Mouse (Mus musculus): ENCODE measurements around the gene Gm6408. TPM values are rescaled to one million over a fixed set of nuclear protein-coding genes. Genes with fewer than 3 reads are reported as not detected.
"Not testable (repeated sequence)": the region's sequence is repeated elsewhere in the genome, so short reads cannot be mapped to it uniquely, and the experiment has no call there.

The Gm6408 gene
- total RNA-seq (2021): not detected
- polyA plus RNA-seq (2012; rRNA removed): not detected in 2 replicates
- long read RNA-seq: 0 reads

DNA sequence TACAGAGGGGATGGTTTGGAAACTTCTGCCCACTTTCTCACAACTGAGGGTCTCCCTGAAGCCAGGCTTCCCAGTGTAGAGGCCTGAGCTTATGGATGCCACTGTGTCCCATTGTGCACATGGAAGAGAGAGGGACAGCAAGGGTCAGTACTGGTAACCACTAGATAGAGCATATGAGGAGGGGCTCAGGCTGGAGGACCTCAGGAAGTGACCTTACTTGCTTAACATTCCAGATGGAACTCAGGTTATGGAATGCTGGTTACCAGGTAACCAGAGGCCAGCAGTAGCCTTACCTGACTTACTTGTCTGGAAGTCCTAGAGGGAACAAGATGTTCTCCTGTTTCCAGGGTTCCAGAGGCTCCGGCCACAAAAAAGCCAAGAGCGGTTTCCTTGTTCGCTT lies at the start of gene Gm6408:
Gm6408 (plus strand) TSS at position 301 of the 400 bp plus-strand sequence.
- H3K4me1 ChIP-seq (ENCODE audit: control insufficient read depth, insufficient read depth, low read length); H3K9ac ChIP-seq (ENCODE audit: low read depth, low read length); H3K4me3 ChIP-seq; H3K79me2 ChIP-seq (replicated peaks; ENCODE audit: control insufficient read depth, insufficient read depth, low read length); H3K36me3 ChIP-seq (ENCODE audit: control insufficient read depth, insufficient read depth, low read length); intact Hi-C loops (cut with DNase I); DNase-seq; H3K27me3 ChIP-seq (ENCODE audit: control insufficient read depth, insufficient read depth, low read length); H3K27ac ChIP-seq: not testable (repeated sequence)
- WGBS: 83% methylated on average over 3 of the region's 3 CpGs

DNA sequence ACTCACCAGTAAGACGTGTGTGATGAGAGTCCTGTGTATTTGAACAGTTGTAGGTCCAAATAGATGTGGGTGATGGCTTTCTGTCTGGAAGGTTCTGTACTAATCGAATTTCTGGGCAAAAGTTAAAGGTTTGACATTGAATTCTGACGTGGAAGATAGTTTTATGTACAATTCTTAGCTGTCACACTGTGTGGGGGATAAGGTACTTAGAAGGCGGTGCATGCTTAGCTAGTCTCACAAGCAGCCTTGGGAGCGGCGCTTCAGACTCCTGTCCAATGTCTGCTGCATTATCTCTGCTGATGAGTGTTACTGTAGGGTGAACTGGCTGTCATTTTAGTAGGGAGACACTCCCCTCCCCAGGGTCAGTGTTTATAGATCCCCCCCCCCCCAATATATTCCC lies 49.3 kb upstream of the Gm6408 start:
- DNase-seq: no peak
- intact Hi-C loops (cut with DNase I): no loop called here
- Histone ChIP-seq H3K27ac (no peak overlapping the region), H3K27me3 (ENCODE audit: control insufficient read depth, insufficient read depth, low read length) (no peaks in the 10 kb centered on the region), H3K4me1 (ENCODE audit: control insufficient read depth, insufficient read depth, low read length) (no peaks in the 10 kb centered on the region), H3K79me2 (replicated peaks; ENCODE audit: control insufficient read depth, insufficient read depth, low read length) (no peaks in the 10 kb centered on the region), H3K4me3 (no peak overlapping the region), H3K9ac (ENCODE audit: low read depth, low read length) (no peak overlapping the region), H3K36me3 (ENCODE audit: control insufficient read depth, insufficient read depth, low read length) (no peaks in the 10 kb centered on the region)
- WGBS: 65% methylated on average over 6 of the region's 6 CpGs
- TF ChIP-seq POLR2A (IDR thresholded peaks at IDR 0.05; ENCODE audit: insufficient read depth, low read depth, low read length) (no peak), CTCF (IDR thresholded peaks at IDR 0.05) (no peak), EP300 (IDR thresholded peaks at IDR 0.05; ENCODE audit: insufficient read depth, low read depth, low read length) (no peak)

DNA sequence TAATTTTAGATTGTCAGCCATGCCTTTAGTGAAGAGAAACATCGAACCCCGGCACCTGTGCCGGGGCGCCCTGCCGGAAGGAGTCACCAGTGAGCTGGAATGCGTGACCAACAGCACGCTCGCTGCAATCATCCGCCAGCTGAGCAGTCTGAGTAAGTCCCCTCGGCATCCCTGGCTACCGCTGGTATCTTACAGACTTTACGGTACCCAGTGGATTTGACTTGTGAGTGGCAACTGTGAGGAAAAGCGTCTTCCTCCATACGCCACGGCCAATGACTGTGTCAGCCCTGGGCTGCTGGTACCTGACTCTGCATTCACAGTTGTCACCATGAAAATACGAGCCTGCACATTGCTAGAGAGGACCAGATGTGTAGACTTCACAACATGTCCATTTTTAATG lies 46.4 kb upstream of the Gm6408 start:
- Histone ChIP-seq H3K4me1 (ENCODE audit: control insufficient read depth, insufficient read depth, low read length) (no peaks in the 10 kb centered on the region), H3K9ac (ENCODE audit: low read depth, low read length) (no peak overlapping the region), H3K27me3 (ENCODE audit: control insufficient read depth, insufficient read depth, low read length) (no peaks in the 10 kb centered on the region), H3K36me3 (ENCODE audit: control insufficient read depth, insufficient read depth, low read length) (no peaks in the 10 kb centered on the region), H3K79me2 (replicated peaks; ENCODE audit: control insufficient read depth, insufficient read depth, low read length) (no peaks in the 10 kb centered on the region), H3K4me3 (no peak overlapping the region), H3K27ac (no peak overlapping the region)
- WGBS: 90% methylated on average over 16 of the region's 16 CpGs
- DNase-seq: no peak
- no peak for TF ChIP-seq POLR2A (IDR thresholded peaks at IDR 0.05; ENCODE audit: insufficient read depth, low read depth, low read length)
- TF ChIP-seq EP300 (IDR thresholded peaks at IDR 0.05; ENCODE audit: insufficient read depth, low read depth, low read length): no peak
- no peak for TF ChIP-seq CTCF (IDR thresholded peaks at IDR 0.05)
- intact Hi-C loops (cut with DNase I): no loop called here

DNA sequence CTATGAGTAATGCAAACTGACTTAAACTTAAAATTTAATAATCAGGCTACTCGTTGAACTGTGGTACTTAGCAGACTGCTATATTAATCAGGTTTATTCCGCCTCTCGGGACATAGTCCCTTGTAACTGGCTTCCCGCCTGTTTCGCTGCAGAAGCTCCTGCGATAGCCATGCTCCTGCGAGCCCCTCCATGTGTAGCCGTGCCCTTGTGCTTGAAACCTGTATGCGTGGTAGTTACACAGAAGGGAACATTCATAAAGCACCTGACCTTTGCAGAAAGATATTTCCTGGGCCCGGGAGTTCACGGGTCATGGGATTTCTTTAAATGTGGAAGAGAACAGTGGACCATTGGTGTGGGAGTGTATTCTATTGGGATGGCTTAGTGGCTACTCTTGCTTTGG lies 45.0 kb upstream of the Gm6408 start:
- Histone ChIP-seq H3K36me3 (ENCODE audit: control insufficient read depth, insufficient read depth, low read length) (no peaks in the 10 kb centered on the region), H3K9ac (ENCODE audit: low read depth, low read length) (no peak overlapping the region), H3K4me1 (ENCODE audit: control insufficient read depth, insufficient read depth, low read length) (no peaks in the 10 kb centered on the region), H3K79me2 (replicated peaks; ENCODE audit: control insufficient read depth, insufficient read depth, low read length) (no peaks in the 10 kb centered on the region), H3K27me3 (ENCODE audit: control insufficient read depth, insufficient read depth, low read length) (no peaks in the 10 kb centered on the region), H3K27ac (no peak overlapping the region), H3K4me3 (no peak overlapping the region)
- no peak for DNase-seq
- intact Hi-C loops (cut with DNase I): no loop called here
- 92% methylated on average over 11 of the region's 11 CpGs for WGBS
- TF ChIP-seq CTCF (IDR thresholded peaks at IDR 0.05): no peak
- TF ChIP-seq EP300 (IDR thresholded peaks at IDR 0.05; ENCODE audit: insufficient read depth, low read depth, low read length): no peak
- TF ChIP-seq POLR2A (IDR thresholded peaks at IDR 0.05; ENCODE audit: insufficient read depth, low read depth, low read length): no peak

DNA sequence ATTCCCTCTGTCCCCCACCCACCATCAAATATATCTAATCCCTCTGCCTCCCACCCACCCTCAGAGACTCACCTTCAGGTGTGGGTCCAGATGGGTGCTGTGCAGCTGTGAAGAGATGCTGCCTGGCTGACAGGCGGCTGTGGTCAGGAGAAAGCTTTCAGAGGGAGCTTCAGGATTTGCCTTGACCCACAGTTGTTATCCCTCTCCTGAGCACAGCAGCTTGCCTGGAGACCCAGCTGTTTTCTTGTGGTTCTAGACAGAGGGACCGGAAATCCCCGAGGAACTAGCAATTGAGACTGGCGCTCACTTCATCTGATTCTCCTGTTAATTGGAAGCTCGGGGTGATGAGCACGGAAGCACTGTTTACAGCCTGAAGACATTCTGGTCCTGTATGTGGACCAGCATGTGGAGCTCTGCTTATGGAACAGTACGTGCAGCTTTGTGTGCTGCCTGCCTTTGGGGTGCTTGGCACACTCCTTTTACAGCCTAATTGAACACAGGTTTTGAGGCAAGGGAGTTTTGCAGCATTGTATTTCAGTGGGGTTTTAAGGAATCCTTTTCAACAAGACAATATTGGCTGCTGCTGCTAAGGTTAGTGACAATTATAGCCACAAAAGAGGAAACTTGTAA lies 42.5 kb upstream of the Gm6408 start:
- 86% methylated on average over 7 of the region's 7 CpGs for WGBS
- intact Hi-C loops (cut with DNase I): no loop called here
- H3K27me3 ChIP-seq (ENCODE audit: control insufficient read depth, insufficient read depth, low read length): no peaks in the 10 kb centered on the region
- no peak for DNase-seq
- H3K36me3 ChIP-seq (ENCODE audit: control insufficient read depth, insufficient read depth, low read length): no peaks in the 10 kb centered on the region
- H3K9ac ChIP-seq (ENCODE audit: low read depth, low read length): no peak overlapping the region
- TF ChIP-seq POLR2A (IDR thresholded peaks at IDR 0.05; ENCODE audit: insufficient read depth, low read depth, low read length) (no peak), EP300 (IDR thresholded peaks at IDR 0.05; ENCODE audit: insufficient read depth, low read depth, low read length) (no peak), CTCF (IDR thresholded peaks at IDR 0.05) (no peak)
- no peaks in the 10 kb centered on the region for H3K4me1 ChIP-seq (ENCODE audit: control insufficient read depth, insufficient read depth, low read length)
- H3K4me3 ChIP-seq: no peak overlapping the region
- no peak overlapping the region for H3K27ac ChIP-seq
- no peaks in the 10 kb centered on the region for H3K79me2 ChIP-seq (replicated peaks; ENCODE audit: control insufficient read depth, insufficient read depth, low read length)

DNA sequence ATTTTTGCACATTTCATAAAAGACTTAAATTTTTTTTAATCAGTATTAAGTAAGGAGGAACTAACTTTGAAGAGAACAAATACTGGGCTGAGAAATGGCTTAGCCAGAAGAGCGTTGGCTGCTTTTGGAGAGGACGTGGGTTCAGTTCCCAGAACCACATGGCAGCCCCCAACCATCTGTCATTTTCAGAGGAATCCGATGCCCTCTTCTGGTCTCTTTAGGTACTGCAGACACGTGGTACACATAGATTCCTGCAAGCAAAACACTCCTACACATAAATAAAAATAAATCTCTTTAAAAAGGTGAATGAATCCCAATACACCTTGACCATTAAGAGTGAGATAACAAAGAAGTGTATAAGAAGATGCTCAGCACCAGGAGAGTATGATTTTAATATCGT lies 41.5 kb upstream of the Gm6408 start:
- peaks cover 1% of the 10 kb centered on the region; the same call in 1 of the 2 replicates for H3K27me3 ChIP-seq (ENCODE audit: control insufficient read depth, insufficient read depth, low read length)
- H3K9ac ChIP-seq (ENCODE audit: low read depth, low read length): no peak overlapping the region
- intact Hi-C loops (cut with DNase I): no loop called here
- no peak for DNase-seq
- no peak overlapping the region for H3K4me3 ChIP-seq
- H3K36me3 ChIP-seq (ENCODE audit: control insufficient read depth, insufficient read depth, low read length): no peaks in the 10 kb centered on the region
- WGBS: 90% methylated on average over 5 of the region's 5 CpGs
- H3K79me2 ChIP-seq (replicated peaks; ENCODE audit: control insufficient read depth, insufficient read depth, low read length): no peaks in the 10 kb centered on the region
- no peak for TF ChIP-seq CTCF (IDR thresholded peaks at IDR 0.05)
- TF ChIP-seq POLR2A (IDR thresholded peaks at IDR 0.05; ENCODE audit: insufficient read depth, low read depth, low read length): no peak
- no peak for TF ChIP-seq EP300 (IDR thresholded peaks at IDR 0.05; ENCODE audit: insufficient read depth, low read depth, low read length)
- H3K27ac ChIP-seq: no peak overlapping the region
- no peaks in the 10 kb centered on the region for H3K4me1 ChIP-seq (ENCODE audit: control insufficient read depth, insufficient read depth, low read length)

Measured in heart, adult 2 months (tissue).